Mouse (Mus musculus) megakaryocyte, adult 5-6 weeks (primary cell): ENCODE results near the gene Ing4. TPM values are rescaled to one million over a fixed set of nuclear protein-coding genes. Genes with fewer than 3 reads are reported as not detected.
A peak's percentile ranks its signal among the peaks of the same experiment; 100 is the strongest.
"Not testable (repeated sequence)": the region's sequence is repeated elsewhere in the genome, so short reads cannot be mapped to it uniquely, and the experiment has no call there.

Experiments
- ATAC-seq: 2 replicates; pipeline ENCODE4 v1.8.0; 2016; ENCODE audit warnings: mild to moderate bottlenecking, inconsistent platforms; ENCODE audit not compliant: poor library complexity, severe bottlenecking
- total RNA-seq, 2 experiments: library from RNA; stranded (forward) in 1 of 2; stranded (reverse) in 1 of 2; fragments of 153-499, 151-499 nt in 1 of 2; fragments of 221-1000, 200-1000 nt in 1 of 2; gene quantifications; 2 replicates each; pipeline versions ENCODE4 v1.2.3 to v1.2.4; 2015 to 2017

Ing4 gene
- total RNA-seq, 2 experiments from 2014 or later: 33.0 to 63.3 TPM

- no peak for ATAC-seq
Measured at GRCm38 (mm10) chr6:125040221-125040620, 661 bp downstream of the Ing4 start.

- ATAC-seq: peak; percentile 70
Measured at GRCm38 (mm10) chr6:125041047-125041446, 1.5 kb downstream of the Ing4 start.

GRCm38 (mm10) chr6:125042081-125042480, 2.5 kb downstream of the Ing4 start:
- no peak for ATAC-seq

GRCm38 (mm10) chr6:125046691-125047090, 7.1 kb downstream of the Ing4 start:
- peak; percentile 85 for ATAC-seq

GRCm38 (mm10) chr6:125049678-125050077, 10.1 kb downstream of the Ing4 start, which contains the start of gene Acrbp:
Gene Acrbp, plus strand, starts transcription at chr6:125049689.
- no peak for ATAC-seq

- ATAC-seq: 0 out of 2 replicates have a peak, but pooled peaks have one; percentile 44
Measured at GRCm38 (mm10) chr6:125051237-125051636, 11.7 kb downstream of the Ing4 start.

GRCm38 (mm10) chr6:125061493-125061892, 21.9 kb downstream of the Ing4 start:
- ATAC-seq: no peak

- no peak for ATAC-seq
Measured at GRCm38 (mm10) chr6:125062511-125062910, 23.0 kb downstream of the Ing4 start.

GRCm38 (mm10) chr6:125063906-125064305, 24.3 kb downstream of the Ing4 start:
- ATAC-seq: no peak

GRCm38 (mm10) chr6:125065223-125065622, 25.7 kb downstream of the Ing4 start:
- ATAC-seq: not testable (repeated sequence)

- peak; percentile 16 for ATAC-seq
Measured at GRCm38 (mm10) chr6:125067571-125067995, 28.0 kb downstream of the Ing4 start, which contains the start of gene Lpar5. Gene Lpar5, plus strand, starts transcription at chr6:125067920.

- peak; percentile 76 for ATAC-seq
Measured at GRCm38 (mm10) chr6:125071170-125071895, 31.8 kb downstream of the Ing4 start.

- peak; percentile 6; the same call in 1 of the 2 replicates for ATAC-seq
Measured at GRCm38 (mm10) chr6:125071896-125072279, 32.3 kb downstream of the Ing4 start.

GRCm38 (mm10) chr6:125073825-125074224, 34.3 kb downstream of the Ing4 start:
- ATAC-seq: peak; percentile 36; the same call in 1 of the 2 replicates

- ATAC-seq: no peak
Measured at GRCm38 (mm10) chr6:125081394-125081793, 41.8 kb downstream of the Ing4 start.

- ATAC-seq: no peak
Measured at GRCm38 (mm10) chr6:125081797-125082560, 42.4 kb downstream of the Ing4 start.

- ATAC-seq: no peak
Measured at GRCm38 (mm10) chr6:125082801-125083386, 43.3 kb downstream of the Ing4 start.

GRCm38 (mm10) chr6:125084424-125084823, 44.9 kb downstream of the Ing4 start:
- ATAC-seq: peak; percentile 75

- no peak for ATAC-seq
Measured at GRCm38 (mm10) chr6:125087937-125088336, 48.4 kb downstream of the Ing4 start.

GRCm38 (mm10) chr6:125088561-125089321, 49.2 kb downstream of the Ing4 start:
- peak; percentile 63 for ATAC-seq
